Mouse (Mus musculus) bone marrow, adult 2 months (tissue): Measurements from ENCODE around the gene Arhgap24.

ENCODE experiments used
- CTCF ChIP-seq: fragments of 200-500 bp; IDR thresholded peaks from 2 replicates; pipeline ENCODE4 v1.5.1; 2011; ENCODE audit warnings: low read length, control low read depth; ENCODE audit not compliant: control insufficient read depth, insufficient read depth
- POLR2A ChIP-seq: fragments of 200-500 bp; IDR thresholded peaks from 2 replicates; pipeline ENCODE4 v1.6.1; 2011; ENCODE audit warnings: low read depth, mild to moderate bottlenecking, control low read depth, low read length, borderline replicate concordance; ENCODE audit not compliant: control insufficient read depth

DNA sequence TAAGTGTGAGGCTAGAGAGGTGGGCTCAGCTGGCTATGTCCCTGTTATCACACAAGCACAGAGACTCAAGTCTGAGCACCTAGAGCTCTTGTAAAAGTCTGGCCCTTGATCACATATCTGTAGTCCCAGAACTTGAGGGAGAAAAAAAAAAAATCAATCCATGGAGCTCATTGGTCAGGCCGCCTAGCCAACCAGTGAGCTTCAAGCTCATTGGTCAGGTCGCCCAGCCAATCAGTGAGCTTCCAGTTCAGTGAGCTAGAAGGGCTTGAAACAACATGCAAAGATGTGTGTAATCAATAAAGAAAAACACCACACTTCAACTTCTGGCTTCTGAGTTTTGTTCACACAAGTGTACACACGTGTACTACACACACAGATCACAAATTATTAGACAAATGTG lies 242.4 kb downstream of the Arhgap24 start:
- TF ChIP-seq CTCF (no peak), POLR2A (no peak)
